Mouse (Mus musculus) adrenal gland, postnatal 14 days (tissue): ENCODE results near the gene Asgr1. TPM values are rescaled to one million over a fixed set of nuclear protein-coding genes. Genes with fewer than 3 reads are reported as not detected.
"Not testable (repeated sequence)": the region's sequence is repeated elsewhere in the genome, so short reads cannot be mapped to it uniquely, and the experiment has no call there.

Experiments
- DNase-seq: peaks from one replicate; pipeline ENCODE4 v3.0.0; 2021; ENCODE audit warnings: mixed read lengths
- microRNA-seq, 2 experiments: library from miRNA; unstranded; fragments of <30 nt; microRNA quantifications; one replicate each; pipeline ENCODE4 v1.2.0; 2021
- total RNA-seq: library from RNA; stranded (reverse); gene quantifications from 2 replicates; pipeline ENCODE4 v1.2.3, GENCODE M21; 2021

Gene Asgr1
- total RNA-seq, 1 experiment from 2014 or later = 47.3 TPM

DNA sequence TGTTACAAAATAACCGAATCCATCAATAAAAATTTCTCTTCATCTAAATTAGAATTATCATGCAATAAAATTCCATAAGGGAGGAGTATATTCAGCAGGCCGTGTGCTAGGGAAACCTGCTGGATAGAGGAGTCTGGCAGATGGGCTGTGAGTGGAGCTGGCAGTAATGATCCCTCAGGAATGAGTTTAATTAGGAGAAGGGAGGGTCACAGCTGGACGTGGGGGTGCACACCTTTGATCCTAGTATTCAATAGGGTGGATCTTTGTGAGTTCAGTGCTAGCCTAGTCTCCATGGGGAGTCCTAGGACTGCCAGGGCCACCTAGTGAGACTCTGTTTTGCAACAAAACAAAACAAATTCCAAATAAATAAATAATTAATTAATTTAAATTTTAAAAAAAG, 14.4 kb downstream of the Asgr1 start:
- DNase-seq = no peak

DNA sequence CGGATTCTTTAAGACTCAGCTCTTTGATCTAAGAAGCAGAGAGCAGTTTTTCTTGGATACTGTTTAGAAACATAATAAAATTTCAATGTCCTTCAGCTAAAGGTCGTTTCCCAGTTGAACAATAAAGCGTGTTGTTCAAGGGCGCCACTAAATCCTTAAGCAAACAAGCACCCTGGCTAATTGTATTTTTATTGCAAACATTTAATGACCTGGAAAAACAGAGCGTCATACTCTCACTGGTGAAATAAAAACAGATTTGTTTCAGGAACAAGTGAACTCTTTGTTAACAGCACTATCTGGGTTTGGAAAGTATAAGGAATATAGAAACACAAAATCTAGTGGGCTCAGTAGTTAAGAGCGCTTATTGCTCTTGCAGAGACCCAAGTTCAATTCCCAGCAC, 16.2 kb downstream of the Asgr1 start:
- no peak for DNase-seq

DNA sequence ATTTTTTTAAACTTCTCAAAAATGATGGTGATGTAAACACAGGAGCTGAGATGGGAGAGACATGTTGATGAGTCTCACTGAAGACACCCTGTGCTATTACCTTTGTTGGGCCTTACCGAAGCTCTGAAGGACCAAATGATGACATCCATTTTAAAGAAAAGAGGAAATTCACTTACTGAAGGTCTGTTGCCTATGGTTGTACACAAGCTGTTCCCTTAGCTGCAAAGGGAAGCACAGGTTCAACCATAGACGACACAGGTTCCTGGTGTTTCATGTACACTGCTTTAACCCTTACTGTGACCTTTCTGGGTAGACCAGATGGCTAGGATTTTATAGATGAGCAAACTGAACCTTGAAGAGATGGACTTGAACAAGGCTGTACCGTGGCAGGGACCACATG, 16.7 kb downstream of the Asgr1 start:
- not testable (repeated sequence) for DNase-seq

DNA sequence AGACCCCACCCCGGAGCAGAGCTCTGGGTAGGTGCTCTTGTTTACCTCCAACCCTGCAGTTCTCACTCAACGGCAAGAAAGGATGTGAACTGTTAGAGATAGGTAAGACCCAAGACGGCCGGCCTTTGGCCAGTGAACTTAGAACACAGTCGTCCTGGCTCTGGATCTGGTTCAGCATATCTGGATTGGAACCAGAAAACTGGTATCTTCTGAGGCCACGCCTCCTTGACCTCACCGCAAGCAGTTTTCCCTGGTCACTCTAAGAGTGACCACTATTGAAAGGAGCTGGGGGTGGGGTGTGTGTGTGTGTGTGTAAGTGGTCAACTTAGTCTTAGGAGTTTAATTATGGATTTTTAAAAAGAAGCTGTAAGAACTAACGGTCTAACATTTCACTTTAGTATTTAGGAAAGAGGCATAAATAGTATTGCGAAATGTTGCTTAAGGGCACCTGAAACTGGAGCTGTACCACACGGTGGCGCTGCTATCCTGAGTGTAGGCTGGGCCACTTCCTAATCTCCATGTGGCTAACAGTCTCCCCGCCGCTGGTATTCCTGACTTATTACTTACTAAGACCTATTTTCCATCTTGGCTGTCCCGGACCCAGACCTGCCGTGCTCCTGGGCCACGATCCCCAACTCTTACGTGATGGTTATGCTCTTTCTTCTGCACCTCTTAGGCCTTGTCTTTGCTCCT, 20.6 kb downstream of the Asgr1 start:
- DNase-seq = peak; percentile 90

GRCm38 (mm10) chr11:70075581-70075980, 21.7 kb downstream of the Asgr1 start:
- DNase-seq = peak; percentile 72

GRCm38 (mm10) chr11:70077441-70077840, 23.6 kb downstream of the Asgr1 start:
- DNase-seq = peak; percentile 58

DNA sequence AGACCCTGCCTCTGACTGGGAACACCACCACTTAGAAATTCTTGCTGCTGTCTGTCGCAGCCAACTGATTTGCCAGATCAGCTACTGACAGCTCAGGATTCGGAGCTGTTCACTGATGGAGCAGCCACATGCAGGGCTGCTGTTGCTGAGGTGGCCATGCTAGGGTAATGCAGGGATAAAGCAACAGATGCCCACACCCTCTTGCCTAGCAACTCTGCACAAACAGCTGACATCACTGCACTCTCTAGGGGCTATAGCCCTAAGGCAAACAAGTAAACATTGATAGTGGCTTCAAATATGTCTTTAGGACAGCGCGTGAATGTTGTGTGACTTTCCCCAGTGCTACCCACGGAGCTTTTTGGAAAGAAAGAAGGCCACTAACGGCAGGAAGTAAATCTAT, 25.3 kb downstream of the Asgr1 start:
- no peak for DNase-seq

GRCm38 (mm10) chr11:70079928-70080327, 26.0 kb downstream of the Asgr1 start:
- DNase-seq = no peak

DNA sequence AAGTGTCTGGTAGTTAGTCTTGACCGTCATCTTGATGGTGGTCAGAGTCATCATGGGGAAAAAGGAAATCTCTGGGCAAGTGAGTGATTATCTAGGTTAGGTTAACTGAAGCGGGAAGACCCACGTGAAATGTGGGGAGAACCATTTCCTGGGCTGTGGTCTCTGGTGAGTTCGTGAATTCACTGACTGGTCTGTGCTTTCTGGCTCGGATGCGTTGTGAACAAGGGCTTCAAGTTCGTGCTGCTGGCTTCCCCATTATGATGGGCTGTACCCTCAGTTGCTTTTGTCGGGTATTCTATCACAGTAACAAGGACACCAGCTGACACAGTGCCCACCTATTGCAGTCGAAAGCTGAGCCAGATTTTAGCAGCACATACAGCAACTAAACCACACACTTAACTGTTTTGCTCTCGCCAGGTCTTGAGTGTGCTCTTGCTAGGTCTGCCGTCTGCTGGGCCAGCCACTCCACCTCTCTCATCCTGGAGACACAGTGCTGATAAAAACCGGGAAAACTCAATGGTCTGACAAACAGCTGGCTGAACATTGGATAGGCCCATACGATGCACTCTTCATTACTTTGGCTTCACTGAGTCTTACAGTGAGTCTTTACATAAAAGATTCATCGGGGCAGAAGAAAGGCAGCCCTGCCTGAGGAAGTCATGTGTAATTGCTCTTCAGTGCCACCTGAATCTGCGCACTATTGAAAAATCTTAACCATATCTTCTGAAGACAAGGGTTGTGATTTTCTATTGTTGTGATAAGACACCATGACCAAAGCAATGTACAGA, 27.1 kb downstream of the Asgr1 start:
- no peak for DNase-seq

DNA sequence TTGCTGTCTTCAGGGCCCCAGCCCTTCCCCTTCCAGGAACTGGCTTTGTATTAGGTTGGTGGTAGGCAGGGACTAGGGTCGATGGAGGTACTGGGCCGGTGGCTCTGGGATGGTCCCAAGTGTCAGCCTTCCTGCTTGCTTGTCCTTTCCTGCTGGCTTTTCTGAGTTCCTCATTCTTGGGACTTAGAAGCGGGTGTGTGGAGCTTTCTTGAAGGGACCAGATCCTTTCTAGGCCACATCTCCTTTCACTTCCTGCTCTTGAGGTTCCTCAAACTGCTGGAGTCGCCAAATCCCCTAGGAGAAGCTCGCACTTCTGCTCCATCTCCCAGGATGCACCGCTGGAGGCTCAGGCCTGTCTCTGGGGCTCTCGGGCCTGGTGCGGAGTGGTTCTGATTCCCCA, 30.7 kb downstream of the Asgr1 start:
- DNase-seq = no peak

DNA sequence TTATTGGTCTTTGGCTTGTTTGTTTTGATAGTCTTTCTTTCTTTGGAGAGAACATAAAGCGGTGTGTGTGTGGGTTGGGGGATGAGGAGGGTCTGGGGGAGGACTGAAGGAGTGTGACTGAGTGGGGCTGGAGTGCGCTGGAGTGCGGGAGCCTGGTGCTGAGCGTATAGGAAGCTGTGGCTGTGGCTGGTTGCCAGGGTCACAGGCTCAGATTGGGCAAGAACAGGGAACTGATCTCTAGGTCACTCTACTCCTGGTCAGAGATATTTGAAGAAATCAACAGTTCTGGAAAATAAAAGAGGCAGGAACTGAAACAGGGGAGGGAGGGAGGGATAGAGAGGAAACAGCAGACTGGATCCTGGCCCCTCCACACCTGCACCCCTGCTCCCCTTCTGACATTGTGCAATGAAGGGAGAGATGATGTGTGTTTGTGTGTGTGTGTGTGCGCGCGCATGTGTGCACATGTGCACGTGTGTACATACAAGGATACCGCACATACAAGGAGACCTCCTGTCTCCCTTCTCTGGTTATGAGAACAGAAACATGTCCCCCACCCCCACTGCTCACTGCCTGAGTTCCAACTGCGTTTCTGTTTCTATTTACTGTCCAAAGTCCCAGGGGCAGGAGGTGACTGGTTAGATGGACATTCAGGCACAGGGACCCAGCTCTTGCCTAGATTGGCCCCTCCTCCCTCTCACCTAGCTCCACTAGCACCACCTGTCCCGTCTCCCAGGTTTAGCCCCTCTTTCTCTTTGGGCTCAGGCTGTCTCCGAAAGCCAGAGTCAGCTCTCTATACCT, 38.3 kb downstream of the Asgr1 start, which contains the start of gene Asgr2:
TSS of gene Asgr2 (plus strand) at position 659 of the 798 bp plus-strand sequence.
- peak; percentile 80 for DNase-seq

GRCm38 (mm10) chr11:70097396-70097795, 43.5 kb downstream of the Asgr1 start:
- DNase-seq = no peak

DNA sequence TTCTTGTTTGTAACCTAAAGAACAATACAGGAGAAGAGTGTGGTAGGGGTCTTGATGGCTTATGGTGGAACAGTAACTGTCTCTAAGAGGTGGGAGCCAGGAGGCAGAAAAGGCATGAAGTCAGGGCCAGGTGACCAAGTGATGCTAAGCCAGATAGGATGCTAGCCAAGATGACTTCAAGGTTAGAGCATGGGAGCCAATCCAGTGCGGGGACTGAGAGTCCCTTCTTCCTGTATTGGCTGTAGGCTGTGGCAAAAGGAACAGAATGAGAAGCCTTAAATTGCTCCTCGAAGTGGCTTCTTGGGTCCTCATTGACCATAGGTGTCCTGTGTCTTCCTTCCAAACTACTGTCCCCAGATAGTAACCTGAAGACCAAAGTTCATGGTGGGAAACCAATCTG, 45.2 kb downstream of the Asgr1 start:
- no peak for DNase-seq

GRCm38 (mm10) chr11:70099809-70100208, 45.9 kb downstream of the Asgr1 start:
- peak; percentile 49 for DNase-seq

DNA sequence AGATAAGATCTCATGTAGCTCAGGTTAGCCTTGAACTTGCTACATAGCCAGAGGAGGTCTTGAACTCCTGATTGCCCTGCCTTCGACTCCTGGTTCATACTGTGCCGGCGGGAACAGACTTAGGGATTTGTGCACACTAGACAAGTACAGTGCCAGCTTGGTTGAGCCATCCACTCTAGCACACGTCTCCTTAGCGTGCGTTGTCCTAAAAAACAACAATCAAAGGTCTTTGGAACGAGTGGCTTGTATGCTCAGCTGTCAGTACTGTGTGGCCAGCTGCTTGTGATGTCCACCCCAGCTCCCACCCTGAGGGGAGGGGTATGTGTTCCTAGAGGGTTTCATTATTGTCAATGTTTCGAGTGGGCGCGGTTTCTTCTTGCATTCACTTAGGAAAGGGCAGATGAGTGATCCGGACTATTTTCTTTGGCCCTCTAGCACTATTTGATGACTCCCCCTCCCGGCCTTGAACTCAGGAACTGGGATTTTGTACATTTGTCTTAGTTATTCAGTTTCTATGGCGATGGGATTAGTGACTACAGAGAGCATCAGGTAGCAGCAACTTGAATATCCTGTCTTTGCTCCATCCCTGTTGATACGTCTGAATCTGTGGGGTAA, 49.9 kb downstream of the Asgr1 start:
- DNase-seq = peak; percentile 56

GRCm38 (mm10) chr11:70107085-70107484, 53.2 kb downstream of the Asgr1 start:
- no peak for DNase-seq

Small RNA genes within 50 kb of the gene (microRNA-seq; reads per million reads assigned to microRNA genes)
- gene Mir324 = 2,375 to 3,180 reads per million in 2 experiments

Other genes starting within 250 kb of the Asgr1 start
- 0.74 and 1.1 TPM in 2 replicates for gene Tmem102, start 248.5 kb upstream of the Asgr1 start, total RNA-seq
- gene Gm39566, start 238.8 kb upstream of the Asgr1 start, total RNA-seq = not detected in 2 replicates
- gene Spem2, start 235.6 kb upstream of the Asgr1 start, total RNA-seq = not detected in 2 replicates
- 0.38 TPM in 1 of 2 replicates, not detected in the other for gene Spem1, start 231.9 kb upstream of the Asgr1 start, total RNA-seq
- 17.6 and 20.6 TPM in 2 replicates for gene Nlgn2, start 216.3 kb upstream of the Asgr1 start, total RNA-seq
- gene Tmem256, start 215.6 kb upstream of the Asgr1 start, total RNA-seq = 114 and 128 TPM in 2 replicates
- 50.5 and 51.3 TPM in 2 replicates for gene Plscr3, start 207.7 kb upstream of the Asgr1 start, total RNA-seq
- 0.30 TPM in 1 of 2 replicates, not detected in the other for gene Tnk1, start 195.4 kb upstream of the Asgr1 start, total RNA-seq
- not detected in 2 replicates for gene Tmem95, start 176.1 kb upstream of the Asgr1 start, total RNA-seq
- gene Kctd11, start 172.7 kb upstream of the Asgr1 start, total RNA-seq = 4.1 and 4.4 TPM in 2 replicates
- gene Acap1, start 158.5 kb upstream of the Asgr1 start, total RNA-seq = 2.1 and 14.4 TPM in 2 replicates
- gene 2810408A11Rik, start 153.1 kb upstream of the Asgr1 start, total RNA-seq = 1.8 and 2.1 TPM in 2 replicates
- gene Neurl4, start 153.0 kb upstream of the Asgr1 start, total RNA-seq = 45.9 and 48.8 TPM in 2 replicates
- 52.3 and 57.3 TPM in 2 replicates for gene Gps2, start 140.2 kb upstream of the Asgr1 start, total RNA-seq
- 616 and 636 TPM in 2 replicates for gene Eif5a, start 132.1 kb upstream of the Asgr1 start, total RNA-seq
- gene Ybx2, start 118.3 kb upstream of the Asgr1 start, total RNA-seq = 27.3 and 39.6 TPM in 2 replicates
- gene Slc2a4, start 105.9 kb upstream of the Asgr1 start, total RNA-seq = 65.2 and 78.7 TPM in 2 replicates
- 1.1 TPM in 1 of 2 replicates, not detected in the other for gene Cldn7, start 89.3 kb upstream of the Asgr1 start, total RNA-seq
- gene Ctdnep1, start 72.9 kb upstream of the Asgr1 start, total RNA-seq = 128 and 129 TPM in 2 replicates
- gene Elp5, start 71.6 kb upstream of the Asgr1 start, total RNA-seq = 65.2 and 73.2 TPM in 2 replicates
- gene Gabarap, start 62.9 kb upstream of the Asgr1 start, total RNA-seq = 344 and 351 TPM in 2 replicates
- 47.3 and 53.2 TPM in 2 replicates for gene Phf23, start 58.3 kb upstream of the Asgr1 start, total RNA-seq
- 16.0 and 23.1 TPM in 2 replicates for gene Dvl2, start 53.5 kb upstream of the Asgr1 start, total RNA-seq
- 1,177 and 1,207 TPM in 2 replicates for gene Acadvl, start 38.7 kb upstream of the Asgr1 start, total RNA-seq
- 31.9 and 37.0 TPM in 2 replicates for gene Dlg4, start 37.1 kb upstream of the Asgr1 start, total RNA-seq
- 1.9 and 30.0 TPM in 2 replicates for gene Asgr2, start 38.6 kb downstream of the Asgr1 start, total RNA-seq
- 1.8 and 3.3 TPM in 2 replicates for gene Mgl2, start 76.2 kb downstream of the Asgr1 start, total RNA-seq
- gene Clec10a, start 102.1 kb downstream of the Asgr1 start, total RNA-seq = 4.2 and 8.2 TPM in 2 replicates
- 0.53 and 0.96 TPM in 2 replicates for gene Slc16a11, start 158.7 kb downstream of the Asgr1 start, total RNA-seq
- gene Slc16a13, start 167.0 kb downstream of the Asgr1 start, total RNA-seq = 5.3 and 5.6 TPM in 2 replicates
- gene Bcl6b, start 175.7 kb downstream of the Asgr1 start, total RNA-seq = 27.0 and 28.1 TPM in 2 replicates
- gene 0610010K14Rik, start 183.8 kb downstream of the Asgr1 start, total RNA-seq = 55.7 and 62.4 TPM in 2 replicates
- gene Gm21988, start 185.7 kb downstream of the Asgr1 start, total RNA-seq = 3.6 and 5.4 TPM in 2 replicates
- gene Rnasek, start 185.8 kb downstream of the Asgr1 start, total RNA-seq = 215 and 239 TPM in 2 replicates
- 1.7 and 2.0 TPM in 2 replicates for gene Alox12, start 201.3 kb downstream of the Asgr1 start, total RNA-seq